Comparison of ENCODE assay signal across 8 mouse cellular contexts in the genomic region with DNA sequence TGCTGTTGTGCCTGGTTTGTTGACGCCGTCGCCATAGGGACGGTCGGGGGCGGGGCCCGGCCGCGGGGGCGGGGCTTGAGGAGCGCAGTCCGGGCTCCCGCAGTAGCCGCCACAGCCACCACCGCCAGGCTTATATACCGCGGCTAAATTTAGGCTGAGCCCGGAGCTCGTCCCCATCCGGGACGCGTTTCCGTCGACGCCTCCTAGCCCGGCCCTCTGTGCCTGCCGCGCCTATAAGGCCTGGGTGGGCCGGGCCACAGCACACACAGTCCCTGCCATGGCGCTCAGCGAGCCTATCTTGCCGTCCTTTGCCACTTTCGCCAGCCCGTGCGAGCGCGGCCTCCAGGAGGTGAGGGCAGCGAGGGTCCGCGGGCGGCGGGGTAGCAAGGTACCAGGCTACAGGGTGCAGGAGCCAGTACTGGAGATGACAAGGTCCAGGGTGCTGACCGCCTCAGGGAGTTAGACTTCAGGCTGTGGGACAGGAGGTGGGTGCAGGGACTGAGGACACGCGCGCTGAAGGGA. TPM values are rescaled to one million over a fixed set of nuclear protein-coding genes. Genes with fewer than 3 reads are reported as not detected.
DNase-seq lines count a peak whose midpoint lies in the region; ATAC-seq lines count a peak whose summit lies in the region.

Klf2 (plus strand) TSS at position 233 of the 522 bp plus-strand sequence.

- H3K9me3 ChIP-seq in megakaryocyte, embryonic 14.5 days: peaks cover 9% of the 10 kb centered on the region; the same call in 1 of the 2 replicates

- H3K27me3 ChIP-seq in megakaryocyte, embryonic 14.5 days (replicated peaks): peaks cover 55% of the 10 kb centered on the region

- peak; percentile 98 for DNase-seq in adrenal gland, adult 2 months
- DNase-seq in embryo, embryonic 11 days: peak; percentile 90
- peak; percentile 99 for DNase-seq in gastrocnemius, postnatal 25 days
- DNase-seq in left cerebral cortex, adult 9 months (ENCODE audit: low spot score in 2 of 2): peak; percentile 51 to 85
- DNase-seq in right cerebral cortex, adult 2 months (ENCODE audit: low spot score in 2 of 2): peak; percentile 83 to 87
- DNase-seq in urinary bladder, postnatal 10 days (ENCODE audit: low spot score): peak; percentile 86

- peaks cover 57% of the 10 kb centered on the region for H3K4me1 ChIP-seq in megakaryocyte, embryonic 14.5 days

- peak within 1 kb of the TSS; percentile 95 for H3K4me3 ChIP-seq in megakaryocyte, embryonic 14.5 days (replicated peaks)

- H3K36me3 ChIP-seq in megakaryocyte, embryonic 14.5 days (replicated peaks; ENCODE audit: low read length): peaks cover 8% of the 10 kb centered on the region

- ATAC-seq in inflammation-experienced regulatory T-cells, adult 6 months: peak; percentile 86

RNA-seq across cellular contexts. Expression of gene Klf2, which starts in this region (rescaled TPM):
- 10 to 100 TPM; 34.4 to 53.0 TPM for total RNA-seq in adrenal gland, adult 2 months (2021)
- 94.5 and 128 TPM in 2 replicates for polyA plus RNA-seq in adrenal gland, adult 2 months (2012; rRNA removed)
- total RNA-seq in gastrocnemius, postnatal 25 days (2021): 10 to 100 TPM; 16.1 to 17.4 TPM
- polyA plus RNA-seq in inflammation-experienced regulatory T-cells, adult 6 months (2017; shearing (Covaris generic)): 10 to 100 TPM; 21.0 to 28.1 (median 24.3) TPM
- polyA plus RNA-seq in megakaryocyte, embryonic 14.5 days (2012; ENCODE audit: insufficient read depth, low replicate concordance): 21.5 and 29.5 TPM in 2 replicates

Comparison
In these comparisons a context has a peak if more than half of its experiments do, and no peak if none do; other contexts are left out.
1. Peak in every context shown above with its lines: DNase-seq, ATAC-seq and H3K4me3 ChIP-seq.